Mouse (Mus musculus) hindbrain, embryonic 12.5 days (tissue): ENCODE measurements around the gene Ccr9. TPM values are rescaled to one million over a fixed set of nuclear protein-coding genes. Genes with fewer than 3 reads are reported as not detected.
"Not testable (repeated sequence)": the region's sequence is repeated elsewhere in the genome, so short reads cannot be mapped to it uniquely, and the experiment has no call there.

Experiments
- ATAC-seq: fragments of 200-750 bp; cut with Nextera tagmentation; 2 replicates; pipeline ENCODE4 v1.8.0; 2017; ENCODE audit warnings: moderate TSS enrichment; ENCODE audit not compliant: low FRiP score
- H3K27ac ChIP-seq: fragments of 300-500 bp; sonication (generic); 2 replicates; pipeline ENCODE4 v1.5.1; 2016; ENCODE audit warnings: mild to moderate bottlenecking
- H3K27me3 ChIP-seq: fragments of 300-500 bp; sonication (generic); 2 replicates; pipeline ENCODE4 v1.6.1; 2016; ENCODE audit warnings: mild to moderate bottlenecking
- H3K36me3 ChIP-seq: fragments of 300-500 bp; sonication (generic); 2 replicates; pipeline ENCODE4 v1.6.1; 2016; ENCODE audit warnings: mild to moderate bottlenecking
- H3K4me1 ChIP-seq: fragments of 300-500 bp; sonication (generic); 2 replicates; pipeline ENCODE4 v1.6.1; 2016
- H3K4me2 ChIP-seq: fragments of 300-500 bp; sonication (generic); replicated peaks from 2 replicates; pipeline ENCODE4 v1.6.1; 2016; ENCODE audit warnings: mild to moderate bottlenecking
- H3K4me3 ChIP-seq: fragments of 300-500 bp; sonication (generic); 2 replicates; pipeline ENCODE4 v1.5.1; 2016; ENCODE audit warnings: mild to moderate bottlenecking
- H3K9ac ChIP-seq: fragments of 300-500 bp; sonication (generic); 2 replicates; pipeline ENCODE4 v1.6.1; 2016; ENCODE audit warnings: mild to moderate bottlenecking, moderate library complexity
- H3K9me3 ChIP-seq: fragments of 300-500 bp; sonication (generic); replicated peaks from 2 replicates; pipeline ENCODE4 v1.6.1; 2016; ENCODE audit warnings: mild to moderate bottlenecking
- WGBS: fragments of 180-500 bp; shearing (Covaris S2); methylation state at CpG from one replicate; pipeline ENCODE4 v1.1.7; 2016; 5-methylcytosine and 5-hydroxymethylcytosine counted together
- polyA plus RNA-seq: library from polyadenylated mRNA; unstranded; fragments of >200 nt; fragmentation: Nextera tagmentation; extraction: Ambion mirVana; gene quantifications from 2 replicates; pipeline ENCODE4 v1.2.1, GENCODE M21; 2016

Ccr9 gene
- polyA plus RNA-seq, 1 experiment from 2014 or later, result 0.25 TPM

DNA sequence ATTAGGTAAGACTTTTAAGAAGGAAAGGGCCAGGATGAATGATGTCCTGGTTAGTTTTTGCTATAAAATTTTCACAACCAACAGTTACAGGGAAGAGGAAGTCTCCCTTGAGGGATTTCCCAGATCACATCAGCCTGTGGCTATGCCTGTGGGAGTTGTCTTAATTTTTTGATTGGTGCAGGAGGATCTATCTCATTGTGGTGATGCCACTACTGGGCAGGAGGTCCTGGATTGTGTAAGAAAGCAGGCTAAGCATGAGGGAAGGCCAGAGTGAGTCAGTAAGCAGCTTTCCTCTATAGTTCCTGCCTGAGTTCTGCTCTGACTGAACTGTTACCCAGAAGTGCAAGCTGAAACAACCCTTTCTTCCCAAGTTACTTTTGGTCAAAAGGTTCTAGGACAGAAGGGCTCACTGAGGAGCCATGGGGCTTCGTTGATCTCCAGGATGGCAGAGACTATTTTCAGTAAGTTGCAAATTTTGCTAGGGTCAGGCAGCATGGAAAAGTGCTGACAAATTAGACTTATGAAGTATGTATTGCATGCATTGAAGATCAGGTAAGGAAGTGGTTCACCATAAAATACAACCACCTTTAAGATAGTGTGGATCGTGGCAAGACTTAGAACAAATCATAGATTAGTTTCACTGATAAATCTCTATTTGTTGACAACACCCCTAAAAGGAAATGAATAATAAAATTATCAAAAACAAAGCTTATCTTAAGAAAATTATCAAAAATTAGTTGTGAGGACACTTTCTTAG, 44.7 kb downstream of the Ccr9 start:
- H3K9ac ChIP-seq, result no peak overlapping the region
- no peaks in the 10 kb centered on the region for H3K9me3 ChIP-seq
- 69% methylated on average over 2 of the region's 2 CpGs for WGBS
- no peak overlapping the region for H3K4me3 ChIP-seq
- H3K36me3 ChIP-seq, result no peaks in the 10 kb centered on the region
- ATAC-seq, result no peak
- no peaks in the 10 kb centered on the region for H3K4me1 ChIP-seq
- H3K27me3 ChIP-seq, result no peaks in the 10 kb centered on the region
- H3K4me2 ChIP-seq, result no peak overlapping the region
- no peak overlapping the region for H3K27ac ChIP-seq

DNA sequence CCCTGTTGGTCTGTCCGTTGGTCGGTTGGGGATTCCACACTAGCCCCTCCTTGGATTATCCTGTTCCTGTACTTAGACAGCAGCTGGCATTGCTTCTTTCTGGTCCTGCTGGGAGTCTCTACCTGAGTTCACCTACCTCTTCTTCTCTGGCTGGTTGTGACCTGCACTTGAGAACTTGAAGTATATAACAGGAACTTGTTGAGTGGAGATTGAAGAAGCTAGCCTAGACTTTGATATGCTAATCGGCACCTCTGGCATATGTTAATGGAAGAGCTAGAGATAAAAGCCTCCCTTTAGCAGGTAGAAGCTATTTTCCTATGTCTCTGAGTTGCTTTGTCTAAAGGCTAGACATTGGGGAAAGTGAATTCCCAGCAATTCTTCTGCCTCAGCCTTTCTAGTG, 53.0 kb downstream of the Ccr9 start:
- Histone ChIP-seq H3K9ac (no peak overlapping the region), H3K36me3 (no peaks in the 10 kb centered on the region), H3K4me1 (no peaks in the 10 kb centered on the region), H3K9me3 (no peaks in the 10 kb centered on the region), H3K4me3 (no peak overlapping the region), H3K27ac (no peak overlapping the region), H3K4me2 (no peak overlapping the region), H3K27me3 (no peaks in the 10 kb centered on the region)
- 85% methylated on average over 3 of the region's 3 CpGs for WGBS
- no peak for ATAC-seq

DNA sequence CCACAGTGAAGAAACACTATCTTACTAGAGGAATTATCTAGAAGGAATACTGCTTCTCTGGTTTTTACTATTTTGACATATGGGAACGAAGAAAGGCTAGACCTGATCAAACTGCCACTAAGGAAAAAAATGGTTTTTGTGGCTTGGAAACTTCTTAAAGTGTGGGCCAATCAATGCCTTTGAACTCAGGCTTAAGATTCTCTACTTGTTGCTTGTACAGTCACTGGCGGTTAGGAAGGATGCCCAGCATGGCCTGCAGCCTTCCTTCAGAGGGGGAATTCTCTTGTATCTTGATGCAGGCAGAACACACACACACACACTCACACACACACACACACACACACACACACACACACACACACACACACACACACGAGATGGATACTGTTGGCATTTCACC, 55.9 kb downstream of the Ccr9 start:
- H3K4me1 ChIP-seq, result no peaks in the 10 kb centered on the region
- ATAC-seq, result no peak
- no peak overlapping the region for H3K27ac ChIP-seq
- H3K9me3 ChIP-seq, result no peaks in the 10 kb centered on the region
- no peaks in the 10 kb centered on the region for H3K36me3 ChIP-seq
- H3K9ac ChIP-seq, result no peak overlapping the region
- no peak overlapping the region for H3K4me3 ChIP-seq
- 79% methylated on average over 3 of the region's 3 CpGs for WGBS
- H3K27me3 ChIP-seq, result no peaks in the 10 kb centered on the region
- H3K4me2 ChIP-seq, result no peak overlapping the region

DNA sequence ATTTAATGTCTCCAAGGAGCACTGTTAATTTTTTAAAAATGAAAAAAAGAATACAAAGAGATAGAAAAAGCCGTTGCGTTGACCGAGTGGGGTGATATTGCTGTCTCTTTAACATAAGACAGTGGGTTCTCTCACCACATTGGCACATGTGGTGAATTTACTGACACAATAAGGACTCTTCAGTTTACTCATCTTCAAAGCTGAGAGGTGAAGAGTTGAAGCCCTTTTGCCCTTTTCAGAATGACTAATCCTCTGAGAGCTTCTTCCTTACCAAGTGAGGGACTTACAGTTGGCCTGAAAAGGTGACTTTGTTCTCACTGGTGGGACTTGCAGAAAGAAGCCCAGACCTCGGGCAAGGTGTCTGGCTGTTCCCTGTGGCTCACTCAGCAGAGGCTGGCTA, 62.6 kb downstream of the Ccr9 start:
- Histone ChIP-seq H3K4me1 (no peaks in the 10 kb centered on the region), H3K36me3 (no peaks in the 10 kb centered on the region), H3K9ac (no peak overlapping the region), H3K4me2 (no peak overlapping the region), H3K4me3 (no peak overlapping the region), H3K9me3 (no peaks in the 10 kb centered on the region), H3K27me3 (no peaks in the 10 kb centered on the region), H3K27ac (no peak overlapping the region)
- WGBS, result 85% methylated on average over 4 of the region's 4 CpGs
- no peak for ATAC-seq

DNA sequence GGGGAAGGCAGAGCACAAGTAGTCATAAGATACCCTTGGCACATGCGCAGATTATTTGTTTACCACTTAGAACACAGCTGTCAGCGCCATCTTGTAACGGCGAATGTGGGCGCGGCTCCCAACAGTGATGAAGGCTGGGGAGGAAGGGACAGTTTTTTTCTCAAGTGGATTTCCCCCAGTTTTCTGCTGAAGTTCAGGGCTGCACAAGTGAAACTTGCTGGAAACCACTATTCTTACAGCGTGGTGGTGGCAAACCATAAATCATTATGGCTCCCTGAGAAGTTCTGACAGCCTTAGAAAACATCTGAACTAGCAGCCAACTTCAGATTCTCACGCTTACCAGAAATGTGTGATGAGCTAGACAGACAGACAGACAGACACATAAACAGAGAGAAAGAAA, 71.4 kb downstream of the Ccr9 start:
- not testable (repeated sequence) for H3K36me3 ChIP-seq, H3K27me3 ChIP-seq, H3K4me2 ChIP-seq, H3K9me3 ChIP-seq, H3K9ac ChIP-seq, H3K27ac ChIP-seq, ATAC-seq, H3K4me3 ChIP-seq, H3K4me1 ChIP-seq
- WGBS, result 92% methylated on average over 8 of the region's 8 CpGs

DNA sequence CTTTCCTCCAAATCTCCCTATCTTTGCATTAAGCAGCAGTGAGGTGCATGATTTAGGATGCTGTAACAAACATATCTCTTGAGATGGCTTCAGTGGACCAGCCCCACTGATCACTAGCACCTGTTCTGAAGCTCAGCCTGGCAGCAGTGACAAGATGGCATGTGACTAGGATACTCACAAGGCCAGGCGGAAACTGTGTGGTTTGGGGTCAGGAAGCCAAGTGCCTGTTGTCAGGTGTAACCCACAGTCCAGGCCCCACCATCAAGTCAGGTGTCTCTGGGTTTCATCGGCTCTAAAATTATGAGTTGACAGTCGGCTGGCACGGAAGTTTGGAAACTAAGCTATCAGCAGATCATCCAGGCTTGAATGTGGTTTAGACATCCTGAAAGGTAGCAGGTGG, 76.1 kb downstream of the Ccr9 start:
- WGBS, result 90% methylated on average over 4 of the region's 4 CpGs
- H3K4me3 ChIP-seq, result no peak overlapping the region
- no peak overlapping the region for H3K4me2 ChIP-seq
- no peaks in the 10 kb centered on the region for H3K27me3 ChIP-seq
- H3K36me3 ChIP-seq, result no peaks in the 10 kb centered on the region
- H3K27ac ChIP-seq, result no peak overlapping the region
- no peaks in the 10 kb centered on the region for H3K4me1 ChIP-seq
- H3K9ac ChIP-seq, result no peak overlapping the region
- ATAC-seq, result no peak
- H3K9me3 ChIP-seq, result no peaks in the 10 kb centered on the region

DNA sequence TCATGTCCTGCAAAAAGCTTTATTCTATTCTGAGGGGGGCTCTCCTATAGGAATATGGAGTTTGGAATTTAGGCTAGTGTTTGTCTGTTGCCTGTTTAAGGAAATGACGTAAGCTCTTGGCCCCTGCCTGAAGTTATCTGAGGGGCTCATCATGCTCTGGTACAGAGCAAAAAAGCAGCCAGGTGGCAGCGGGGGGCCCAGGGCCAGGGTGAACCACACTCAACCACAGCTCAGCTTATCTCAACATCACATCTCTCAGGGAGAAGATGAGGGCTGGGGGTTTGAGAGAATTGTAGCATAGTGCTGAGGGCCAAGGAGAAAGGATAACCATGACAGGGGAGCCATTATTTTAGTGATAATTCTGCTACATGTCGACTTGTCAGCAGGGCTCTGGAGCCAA, 78.5 kb downstream of the Ccr9 start:
- Histone ChIP-seq H3K4me1 (no peaks in the 10 kb centered on the region), H3K9ac (no peak overlapping the region), H3K4me2 (no peak overlapping the region), H3K27ac (no peak overlapping the region), H3K9me3 (no peaks in the 10 kb centered on the region), H3K36me3 (no peaks in the 10 kb centered on the region), H3K27me3 (no peaks in the 10 kb centered on the region), H3K4me3 (no peak overlapping the region)
- 83% methylated on average over 3 of the region's 3 CpGs for WGBS
- ATAC-seq, result no peak

DNA sequence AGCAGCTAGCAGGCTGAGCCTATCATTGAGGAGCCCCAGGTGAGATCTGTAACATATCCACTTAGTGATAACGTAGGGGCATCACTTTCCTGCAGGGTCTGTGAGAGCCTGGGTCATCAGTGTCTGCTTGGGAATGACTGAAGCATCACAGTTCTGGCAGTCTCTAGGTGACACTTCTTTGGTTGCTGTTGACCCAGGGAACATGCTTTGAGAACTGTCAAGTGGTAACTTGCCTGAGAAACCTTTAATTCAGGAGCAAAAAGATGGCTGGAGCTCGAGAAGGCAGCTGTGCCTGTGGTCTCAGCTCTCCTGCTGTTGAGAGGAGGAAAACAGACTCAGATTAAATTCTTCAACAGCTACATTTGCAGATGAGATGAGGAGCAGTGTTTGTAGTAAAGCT, 79.1 kb downstream of the Ccr9 start:
- no peak overlapping the region for H3K4me2 ChIP-seq
- no peaks in the 10 kb centered on the region for H3K9me3 ChIP-seq
- no peak overlapping the region for H3K4me3 ChIP-seq
- no peaks in the 10 kb centered on the region for H3K27me3 ChIP-seq
- no peaks in the 10 kb centered on the region for H3K36me3 ChIP-seq
- 66% methylated on average over 2 of the region's 2 CpGs for whole genome bisulfite sequencing
- no peak overlapping the region for H3K27ac ChIP-seq
- no peak overlapping the region for H3K9ac ChIP-seq
- H3K4me1 ChIP-seq, result no peaks in the 10 kb centered on the region
- no peak for ATAC-seq

DNA sequence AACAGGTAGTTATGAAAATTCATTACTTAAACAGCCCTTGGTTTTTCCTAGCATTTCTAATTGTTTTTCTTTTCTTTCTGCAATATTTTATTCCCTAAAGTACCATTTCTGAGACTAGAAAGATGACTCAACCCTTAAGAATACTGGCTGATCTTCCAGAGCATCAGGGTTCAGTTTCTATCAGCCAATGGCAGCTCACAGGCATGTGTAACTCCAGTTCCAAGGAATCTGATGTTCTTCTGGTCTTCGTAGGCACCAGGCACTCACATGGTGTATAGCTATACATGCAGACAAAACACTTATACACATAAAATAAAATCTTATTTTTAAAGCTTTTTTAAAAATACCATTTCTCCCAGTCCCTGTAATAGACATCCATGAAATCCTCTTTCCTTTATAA, 79.9 kb downstream of the Ccr9 start:
- ATAC-seq, result no peak
- no peak overlapping the region for H3K4me2 ChIP-seq
- no peaks in the 10 kb centered on the region for H3K36me3 ChIP-seq
- H3K27ac ChIP-seq, result no peak overlapping the region
- H3K4me3 ChIP-seq, result no peak overlapping the region
- no peaks in the 10 kb centered on the region for H3K4me1 ChIP-seq
- no peak overlapping the region for H3K9ac ChIP-seq
- WGBS, result 81% methylated on average over 1 of the region's 1 CpGs
- no peaks in the 10 kb centered on the region for H3K9me3 ChIP-seq
- H3K27me3 ChIP-seq, result no peaks in the 10 kb centered on the region

DNA sequence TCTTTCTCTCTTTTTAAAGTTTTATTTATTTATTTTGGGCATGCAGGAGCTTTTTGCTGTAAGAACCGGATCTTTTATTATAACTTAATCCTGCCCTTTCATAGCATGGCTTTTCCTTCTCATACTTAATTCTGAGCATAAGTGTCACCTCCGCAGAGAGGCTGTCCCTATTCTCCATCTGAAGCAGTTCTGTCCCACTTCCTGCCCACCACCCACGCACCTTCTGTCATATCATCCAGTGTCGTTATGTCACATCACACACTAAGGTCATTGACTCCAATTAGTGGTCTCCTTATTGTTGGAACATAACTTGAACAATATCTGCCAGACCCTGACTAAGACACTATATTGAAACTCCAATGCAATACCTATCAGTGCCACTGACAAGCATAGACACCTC, 80.4 kb downstream of the Ccr9 start:
- Histone ChIP-seq H3K4me3 (no peak overlapping the region), H3K27ac (no peak overlapping the region), H3K27me3 (no peaks in the 10 kb centered on the region), H3K36me3 (no peaks in the 10 kb centered on the region), H3K4me1 (no peaks in the 10 kb centered on the region), H3K9ac (no peak overlapping the region), H3K4me2 (no peak overlapping the region), H3K9me3 (no peaks in the 10 kb centered on the region)
- ATAC-seq, result no peak
- WGBS, result 83% methylated on average over 4 of the region's 4 CpGs

DNA sequence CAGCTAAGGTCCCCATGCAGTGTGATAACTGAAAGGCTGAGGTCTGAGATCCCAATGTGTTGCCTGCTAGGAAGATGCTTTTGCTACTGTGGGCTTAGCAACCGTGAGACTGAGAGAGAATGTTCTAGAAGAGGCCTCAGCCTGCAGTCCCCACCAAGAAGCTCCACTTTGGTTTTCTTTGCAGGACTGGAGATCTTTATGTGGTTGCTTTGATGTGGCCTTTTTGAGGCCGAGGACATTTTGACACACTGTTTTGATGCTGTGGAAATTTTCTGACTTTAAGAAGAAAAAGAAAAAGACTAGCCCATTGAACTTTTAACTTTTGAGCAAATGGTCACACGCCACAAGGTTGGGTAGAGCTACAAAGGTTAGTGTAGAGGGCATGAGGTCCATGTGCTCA, 82.6 kb downstream of the Ccr9 start:
- H3K9ac ChIP-seq, result no peak overlapping the region
- H3K36me3 ChIP-seq, result no peaks in the 10 kb centered on the region
- WGBS, result 88% methylated on average over 3 of the region's 3 CpGs
- no peaks in the 10 kb centered on the region for H3K27me3 ChIP-seq
- H3K4me2 ChIP-seq, result no peak overlapping the region
- H3K4me1 ChIP-seq, result no peaks in the 10 kb centered on the region
- no peaks in the 10 kb centered on the region for H3K9me3 ChIP-seq
- ATAC-seq, result no peak
- H3K27ac ChIP-seq, result no peak overlapping the region
- no peak overlapping the region for H3K4me3 ChIP-seq

DNA sequence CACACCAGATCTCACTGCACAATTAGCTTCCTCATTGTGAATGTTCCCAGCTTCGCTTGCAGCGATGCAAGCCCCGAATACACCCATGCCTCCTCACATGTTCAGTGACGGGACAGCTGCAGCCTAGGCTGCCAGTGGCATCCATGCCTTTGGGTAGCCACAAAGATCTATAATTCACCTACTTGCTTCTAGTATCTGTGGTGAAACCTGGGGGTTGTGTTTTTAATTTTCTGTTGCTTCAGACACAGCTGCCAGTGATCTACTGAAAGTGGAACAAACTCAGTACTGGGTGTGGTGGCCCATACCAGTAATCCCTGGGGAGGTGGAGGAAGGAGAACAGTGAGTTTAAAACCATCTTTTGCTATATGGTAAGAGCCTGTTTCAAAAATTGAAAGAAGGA, 84.6 kb downstream of the Ccr9 start:
- no peak for ATAC-seq
- Histone ChIP-seq H3K27ac (no peak overlapping the region), H3K9ac (no peak overlapping the region), H3K36me3 (no peaks in the 10 kb centered on the region), H3K4me2 (no peak overlapping the region), H3K4me1 (no peaks in the 10 kb centered on the region), H3K9me3 (no peaks in the 10 kb centered on the region), H3K4me3 (no peak overlapping the region), H3K27me3 (no peaks in the 10 kb centered on the region)
- 87% methylated on average over 4 of the region's 4 CpGs for WGBS

DNA sequence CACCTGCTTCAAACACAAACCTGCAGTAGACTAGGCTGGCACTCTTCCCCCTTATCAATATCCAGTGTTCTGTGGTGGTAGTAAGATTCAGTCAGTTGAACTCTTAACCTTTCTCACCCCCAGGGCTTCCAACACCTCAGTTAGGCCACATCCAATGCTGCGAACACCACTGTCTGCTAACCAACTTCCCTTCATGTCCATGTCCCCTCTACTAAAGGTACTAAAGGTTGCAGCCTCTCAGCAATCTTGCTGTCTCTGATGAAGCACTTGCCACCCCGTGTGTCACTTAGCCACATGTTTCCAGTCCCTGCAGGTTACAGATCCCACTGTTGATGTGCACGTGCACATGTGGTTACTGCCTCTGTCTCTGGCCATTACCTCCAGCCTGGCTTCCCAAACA, 85.5 kb downstream of the Ccr9 start:
- ATAC-seq, result no peak
- H3K9me3 ChIP-seq, result no peaks in the 10 kb centered on the region
- no peak overlapping the region for H3K4me3 ChIP-seq
- no peaks in the 10 kb centered on the region for H3K36me3 ChIP-seq
- no peak overlapping the region for H3K27ac ChIP-seq
- no peak overlapping the region for H3K4me2 ChIP-seq
- no peaks in the 10 kb centered on the region for H3K4me1 ChIP-seq
- WGBS, result 88% methylated on average over 3 of the region's 3 CpGs
- no peak overlapping the region for H3K9ac ChIP-seq
- H3K27me3 ChIP-seq, result no peaks in the 10 kb centered on the region
